Mouse (Mus musculus): ENCODE measurements at regions not wholly inside any gene's neighbourhood (a gene's known extent, or its start where the extent isn't known, plus 50 kb on each side); places are given as distances from the start of the nearest gene placed in this dataset.

- peak; percentile 58 to 61 for DNase-seq (ENCODE audit: low spot score in 2 of 2)
- intact Hi-C loops (cut with DNase I): loop anchor here (5.0 kb wide), 3 partner anchors 49 to 191 kb away; partner anchors contain the start of gene Ddit4l
Observed at GRCm38 (mm10) chr3:137560851-137561449, 60.5 kb upstream of the Ddit4l start.

- DNase-seq (ENCODE audit: low spot score in 2 of 2): no peak
- intact Hi-C loops (cut with DNase I): loop anchor here (5.0 kb wide), 3 partner anchors 50 to 190 kb away; partner anchors contain the start of gene Ddit4l
Observed at GRCm38 (mm10) chr3:137561986-137562385, 59.4 kb upstream of the Ddit4l start.

- no peak for DNase-seq (ENCODE audit: low spot score in 2 of 2)
- intact Hi-C loops (cut with DNase I): loop anchor here (5.0 kb wide), 3 partner anchors 51 to 189 kb away; partner anchors contain the start of gene Ddit4l
Observed at GRCm38 (mm10) chr3:137563541-137564080, 57.8 kb upstream of the Ddit4l start.

GRCm38 (mm10) chr3:137564282-137564681 is 57.1 kb upstream of the Ddit4l start:
- peak; percentile 24 to 30 for DNase-seq (ENCODE audit: low spot score in 2 of 2)
- intact Hi-C loops (cut with DNase I): loop anchor here (5.0 kb wide), 3 partner anchors 52 to 188 kb away; partner anchors contain the start of gene Ddit4l

- intact Hi-C loops (cut with DNase I): no loop called here
Observed at GRCm38 (mm10) chr3:137568580-137569313, 52.7 kb upstream of the Ddit4l start.

More at GRCm38 (mm10) chr3:137568580-137569313, 52.7 kb upstream of the Ddit4l start:
- DNase-seq (ENCODE audit: low spot score in 2 of 2): no peak
